In genomic region chr7:65843210-65843609, GRCm38 (mm10) we compare ENCODE assay signal across 20 mouse cellular contexts. TPM values are rescaled to one million over a fixed set of nuclear protein-coding genes. Genes with fewer than 3 reads are reported as not detected.
DNase-seq lines count a peak whose midpoint lies in the region; ATAC-seq and TF ChIP-seq lines count a peak whose summit lies in the region.
"Had no signal": no experiment of that assay in that cellular context is flagged by ENCODE, and none has a peak within 500 bp of the region (broad histone marks: within the 10 kb centered on the region; RNA-seq: fewer than 3 reads in every experiment).

No protein-coding gene starts in this region.

- no peak overlapping the region for H3K9ac ChIP-seq in liver, embryonic 14.5 days (replicated peaks)
- no peak overlapping the region for H3K9ac ChIP-seq in liver, embryonic 12.5 days
- H3K9ac ChIP-seq in ES-Bruce4 (ENCODE audit: low read depth, poor library complexity, severe bottlenecking) = no peak overlapping the region

- H3K27ac ChIP-seq in liver, embryonic 14.5 days = no peak overlapping the region
- no peak overlapping the region for H3K27ac ChIP-seq in liver, embryonic 12.5 days
- H3K27ac ChIP-seq in ES-Bruce4 (ENCODE audit: insufficient read depth, low read length) = no peak overlapping the region
- H3K27ac ChIP-seq: forebrain, embryonic 10.5 days; hindbrain, embryonic 10.5 days; macrophage; midbrain, embryonic 10.5 days had no signal

- 18% methylated on average over 2 of the region's 2 CpGs for WGBS in liver, embryonic 14.5 days (ENCODE audit: insufficient replicate concordance)
- 29% methylated on average over 2 of the region's 2 CpGs for WGBS in liver, embryonic 12.5 days (ENCODE audit: insufficient replicate concordance)

- peak; percentile 71 for DNase-seq in heart, adult 11 months
- no peak for DNase-seq in heart, postnatal 4 days
- no peak for DNase-seq in liver, embryonic 14.5 days (ENCODE audit: low read depth in 3 of 3, low spot score in 3 of 3)
- DNase-seq in ZHBTc4 (ENCODE audit: low read depth, low spot score) = peak; percentile 71
- DNase-seq in left cerebral cortex, adult 9 months (ENCODE audit: low spot score in 2 of 2) = no peak
- DNase-seq: adrenal gland, postnatal 25 days; cerebellum, adult 18-20 months; kidney, adult 9 months; kidney, postnatal 4 days; lung, adult 18-20 months; right cerebral cortex, postnatal 4 days; thymus, postnatal 25 days had no signal

- H3K4me3 ChIP-seq in liver, embryonic 14.5 days (ENCODE audit: insufficient read depth in 1 of 2, low read depth in 2 of 2, low read length in 2 of 2) = no peak overlapping the region
- H3K4me3 ChIP-seq in liver, embryonic 12.5 days = no peak overlapping the region
- no peak overlapping the region for H3K4me3 ChIP-seq in ES-Bruce4 (ENCODE audit: low read depth, low read length)
- H3K4me3 ChIP-seq: forebrain, embryonic 10.5 days; hindbrain, embryonic 10.5 days; midbrain, embryonic 10.5 days had no signal

- ATAC-seq in liver, embryonic 14.5 days (ENCODE audit: insufficient read depth) = no peak
- ATAC-seq in liver, embryonic 12.5 days = no peak

- H3K4me2 ChIP-seq in liver, embryonic 14.5 days (ENCODE audit: low read depth) = no peak overlapping the region
- no peak overlapping the region for H3K4me2 ChIP-seq in liver, embryonic 12.5 days

- no peak for TF ChIP-seq EP300 in liver, embryonic 14.5 days (IDR thresholded peaks at IDR 0.05; ENCODE audit: low read depth)
- TF ChIP-seq EP300 in ES-Bruce4 (IDR thresholded peaks at IDR 0.05; ENCODE audit: insufficient read depth, low read depth, low read length) = no peak

- peaks cover 6% of the 10 kb centered on the region for H3K9me3 ChIP-seq in liver, embryonic 14.5 days (ENCODE audit: control insufficient read depth, low read length)
- H3K9me3 ChIP-seq in liver, embryonic 12.5 days (replicated peaks) = peaks cover 16% of the 10 kb centered on the region
- no peaks in the 10 kb centered on the region; the same call in 1 of the 2 replicates for H3K9me3 ChIP-seq in ES-Bruce4 (replicated peaks; ENCODE audit: control insufficient read depth, insufficient read depth, low read length, poor library complexity, severe bottlenecking)

- TF ChIP-seq POLR2A in ES-Bruce4 (IDR thresholded peaks at IDR 0.05; ENCODE audit: insufficient read depth, low read length) = no peak

- H3K27me3 ChIP-seq in liver, embryonic 14.5 days (ENCODE audit: control insufficient read depth, insufficient read depth, low read length) = no peaks in the 10 kb centered on the region; the same call in 1 of the 2 replicates
- 0 out of 2 replicates have a peak, but pooled peaks cover 4% of the 10 kb centered on the region for H3K27me3 ChIP-seq in liver, embryonic 12.5 days (replicated peaks)
- no peaks in the 10 kb centered on the region for H3K27me3 ChIP-seq in ES-Bruce4 (ENCODE audit: control insufficient read depth, insufficient read depth, low read length, poor library complexity, severe bottlenecking)

- peak; percentile 56 for TF ChIP-seq CTCF in liver, embryonic 14.5 days (IDR thresholded peaks at IDR 0.05; ENCODE audit: low read depth)
- peak; percentile 25 for TF ChIP-seq CTCF in ES-Bruce4 (IDR thresholded peaks at IDR 0.05; ENCODE audit: low read depth, low read length)

- no peaks in the 10 kb centered on the region for H3K36me3 ChIP-seq in liver, embryonic 14.5 days (replicated peaks; ENCODE audit: control insufficient read depth, insufficient read depth, low read depth)
- H3K36me3 ChIP-seq in liver, embryonic 12.5 days = no peaks in the 10 kb centered on the region
- H3K36me3 ChIP-seq in ES-Bruce4 (ENCODE audit: control insufficient read depth, insufficient read depth, low read length, poor library complexity, severe bottlenecking) = no peaks in the 10 kb centered on the region
- H3K36me3 ChIP-seq: forebrain, embryonic 10.5 days; hindbrain, embryonic 10.5 days; midbrain, embryonic 10.5 days had no signal

- no peaks in the 10 kb centered on the region for H3K4me1 ChIP-seq in liver, embryonic 14.5 days (replicated peaks; ENCODE audit: control insufficient read depth in 2 of 2, insufficient read depth in 2 of 2, low read length in 1 of 2)
- H3K4me1 ChIP-seq in liver, embryonic 12.5 days = no peaks in the 10 kb centered on the region
- no peaks in the 10 kb centered on the region for H3K4me1 ChIP-seq in ES-Bruce4 (ENCODE audit: control insufficient read depth, insufficient read depth, low read length)

RNA-seq across cellular contexts. Expression of gene Pcsk6, which starts 18.3 kb away (rescaled TPM):
- 10 to 100 TPM; 32.7 to 39.8 TPM for total RNA-seq in heart, postnatal 4 days (2021)
- polyA plus RNA-seq in liver, embryonic 14.5 days (2012; rRNA removed) = 1.2 and 1.5 TPM in 2 replicates
- 0.57 and 0.88 TPM in 2 replicates for polyA plus RNA-seq in liver, embryonic 14.5 days (2014; fragmentation: Nextera tagmentation; extraction: Ambion mirVana)
- 0.87 and 1.0 TPM in 2 replicates for polyA plus RNA-seq in liver, embryonic 12.5 days (2016; fragmentation: Nextera tagmentation; extraction: Ambion mirVana)
- 38.5 and 39.5 TPM in 2 replicates for polyA plus RNA-seq in ES-Bruce4 (2011; ENCODE audit: insufficient read depth, insufficient read length, low read depth, missing spikeins)
- total RNA-seq: CH12.LX; monocyte, adult 5-6 weeks had no signal
- polyA plus RNA-seq: macrophage had no signal

Comparison
In these comparisons a context has a peak if more than half of its experiments do, and no peak if none do; other contexts are left out.
1. DNase-seq: peak in heart, adult 11 months (single experiment) and ZHBTc4 (single experiment); none in heart, postnatal 4 days (single experiment), liver, embryonic 14.5 days (0 of 3) and left cerebral cortex, adult 9 months (0 of 2).
2. RNA of gene Pcsk6, which starts 18.3 kb away (polyA plus RNA-seq): 38.5 to 39.5 TPM in ES-Bruce4; 0.57 to 1.5 TPM in liver, embryonic 14.5 days and 0.87 to 1.0 TPM in liver, embryonic 12.5 days; every median in the first group is over 10 times any median in the second.